Mouse (Mus musculus) bone marrow macrophage, adult 2 months (primary cell): ENCODE measurements around the gene Gjb6.

Experiments used
- CTCF ChIP-seq: IDR thresholded peaks from 2 replicates; pipeline ENCODE4 v1.5.1; 2012; ENCODE audit warnings: low read depth, mild to moderate bottlenecking, low read length, moderate library complexity
- POLR2A ChIP-seq: IDR thresholded peaks from 2 replicates; pipeline ENCODE4 v1.6.1; 2012; ENCODE audit warnings: mild to moderate bottlenecking, low read depth, low read length, borderline replicate concordance

DNA sequence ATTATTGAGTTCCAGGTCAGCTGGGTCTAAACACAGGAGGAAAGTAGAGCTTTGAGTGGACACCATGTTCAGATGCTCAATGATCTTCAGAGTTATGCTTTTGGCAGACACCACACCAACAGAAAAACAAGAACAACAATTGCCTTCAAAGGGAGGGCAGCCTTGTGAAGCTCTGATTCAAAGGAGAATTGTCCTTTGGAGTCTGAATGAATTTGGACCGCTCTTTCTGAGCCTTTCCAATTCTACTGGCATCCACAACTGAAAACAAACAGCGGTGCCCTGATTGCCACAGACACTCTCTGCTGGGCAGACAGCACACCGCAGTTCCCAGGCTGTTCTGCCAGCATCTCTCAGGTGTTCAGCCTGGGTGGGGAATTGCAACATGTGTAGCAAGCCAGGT is 32.1 kb upstream of the Gjb6 start:
- no peak for TF ChIP-seq CTCF
- TF ChIP-seq POLR2A, result no peak
